Comparison of ENCODE assay signal across 9 mouse cellular contexts in the genomic region with DNA sequence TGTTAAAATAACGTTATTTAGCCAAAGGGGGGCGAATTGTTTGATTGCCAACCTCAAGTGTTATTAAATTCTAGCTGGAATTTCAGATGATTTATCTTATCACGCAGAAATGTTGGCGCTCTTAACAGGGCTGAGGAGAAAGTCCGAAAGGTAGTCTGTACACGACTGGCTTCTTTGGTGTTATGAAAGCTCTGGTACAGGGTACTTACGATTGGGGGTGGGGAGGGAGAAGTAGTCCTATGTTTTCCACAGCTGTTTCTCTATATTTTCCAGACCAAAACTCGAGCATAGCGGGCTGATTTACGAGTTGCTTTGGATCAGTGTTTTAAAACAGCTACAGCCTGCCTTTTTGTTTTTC. TPM values are rescaled to one million over a fixed set of nuclear protein-coding genes. Genes with fewer than 3 reads are reported as not detected.
A peak's percentile ranks its signal among the peaks of the same experiment; 100 is the strongest.
DNase-seq lines count a peak whose midpoint lies in the region; ATAC-seq and TF ChIP-seq lines count a peak whose summit lies in the region.
"Had no signal": no experiment of that assay in that cellular context is flagged by ENCODE, and none has a peak within 500 bp of the region (broad histone marks: within the 10 kb centered on the region; RNA-seq: fewer than 3 reads in every experiment).

No protein-coding gene starts in this region.

- no peak overlapping the region for H3K4me3 ChIP-seq in liver, embryonic 14.5 days (ENCODE audit: insufficient read depth in 1 of 2, low read depth in 2 of 2, low read length in 2 of 2)
- no peak overlapping the region for H3K4me3 ChIP-seq in liver, postnatal 0 days (ENCODE audit: low read depth, low read length)
- H3K4me3 ChIP-seq in forebrain, embryonic 12.5 days (replicated peaks), result 0 out of 2 replicates have a peak overlapping the region, but pooled peaks have one; percentile 77
- peak overlapping the region; percentile 93 for H3K4me3 ChIP-seq in kidney, embryonic 16.5 days (ENCODE audit: low read length)
- H3K4me3 ChIP-seq in neural tube, embryonic 14.5 days (ENCODE audit: low read depth, low read length), result peak overlapping the region; percentile 16; the same call in 1 of the 2 replicates

- no peak for DNase-seq in liver, embryonic 14.5 days (ENCODE audit: low read depth in 3 of 3, low spot score in 3 of 3)
- DNase-seq in liver, postnatal 0 days, result no peak
- DNase-seq in right cerebral cortex, postnatal 4 days, result no peak
- DNase-seq in cerebellum, adult 11 months, result no peak
- no peak for DNase-seq in lung, postnatal 4 days
- DNase-seq: cerebellum, postnatal 36 days had no signal

- TF ChIP-seq EP300 in liver, embryonic 14.5 days (IDR thresholded peaks at IDR 0.05; ENCODE audit: low read depth), result no peak
- TF ChIP-seq EP300 in liver, postnatal 0 days (IDR thresholded peaks at IDR 0.05; ENCODE audit: low read depth), result no peak

- TF ChIP-seq CTCF in liver, embryonic 14.5 days (IDR thresholded peaks at IDR 0.05; ENCODE audit: low read depth), result no peak
- no peak for TF ChIP-seq CTCF in liver, postnatal 0 days (IDR thresholded peaks at IDR 0.05; ENCODE audit: low read depth)

- no peaks in the 10 kb centered on the region for H3K9me3 ChIP-seq in liver, embryonic 14.5 days (ENCODE audit: control insufficient read depth, low read length)
- no peaks in the 10 kb centered on the region for H3K9me3 ChIP-seq in liver, postnatal 0 days (ENCODE audit: low read length)
- H3K9me3 ChIP-seq in forebrain, embryonic 12.5 days, result no peaks in the 10 kb centered on the region
- no peaks in the 10 kb centered on the region for H3K9me3 ChIP-seq in kidney, embryonic 16.5 days (ENCODE audit: low read length)
- no peaks in the 10 kb centered on the region for H3K9me3 ChIP-seq in neural tube, embryonic 14.5 days (ENCODE audit: control insufficient read depth, low read length)

- 47% methylated on average over 10 of the region's 10 CpGs for WGBS in liver, embryonic 14.5 days (ENCODE audit: insufficient replicate concordance)
- WGBS in liver, postnatal 0 days (ENCODE audit: insufficient replicate concordance), result 54% methylated on average over 10 of the region's 10 CpGs
- 22% methylated on average over 10 of the region's 10 CpGs for WGBS in forebrain, embryonic 12.5 days
- 12% methylated on average over 10 of the region's 10 CpGs for WGBS in kidney, embryonic 16.5 days
- 23% methylated on average over 10 of the region's 10 CpGs for WGBS in neural tube, embryonic 14.5 days

- 0 out of 2 replicates have a peak overlapping the region, but pooled peaks have one; percentile 13 for H3K4me2 ChIP-seq in liver, embryonic 14.5 days (ENCODE audit: low read depth)
- no peak overlapping the region; the same call in 1 of the 2 replicates for H3K4me2 ChIP-seq in liver, postnatal 0 days (ENCODE audit: low read depth, low read length)
- H3K4me2 ChIP-seq in forebrain, embryonic 12.5 days, result peak overlapping the region; percentile 94
- peak overlapping the region; percentile 79 for H3K4me2 ChIP-seq in kidney, embryonic 16.5 days (replicated peaks; ENCODE audit: low read depth, low read length)
- peak overlapping the region; percentile 99; the same call in 1 of the 2 replicates for H3K4me2 ChIP-seq in neural tube, embryonic 14.5 days (ENCODE audit: low read depth, low read length)

- no peaks in the 10 kb centered on the region for H3K36me3 ChIP-seq in liver, embryonic 14.5 days (replicated peaks; ENCODE audit: control insufficient read depth, insufficient read depth, low read depth)
- no peaks in the 10 kb centered on the region for H3K36me3 ChIP-seq in liver, postnatal 0 days (replicated peaks; ENCODE audit: insufficient read depth, low read length)
- H3K36me3 ChIP-seq in forebrain, embryonic 12.5 days (replicated peaks), result no peaks in the 10 kb centered on the region
- H3K36me3 ChIP-seq in kidney, embryonic 16.5 days (ENCODE audit: insufficient read depth, low read length), result peaks cover 13% of the 10 kb centered on the region; the same call in 1 of the 2 replicates
- H3K36me3 ChIP-seq in neural tube, embryonic 14.5 days (ENCODE audit: control insufficient read depth, insufficient read depth, low read length), result no peaks in the 10 kb centered on the region

- no peak overlapping the region for H3K9ac ChIP-seq in liver, embryonic 14.5 days (replicated peaks)
- H3K9ac ChIP-seq in liver, postnatal 0 days (replicated peaks), result no peak overlapping the region
- H3K9ac ChIP-seq in forebrain, embryonic 12.5 days, result no peak overlapping the region
- H3K9ac ChIP-seq in kidney, embryonic 16.5 days (replicated peaks; ENCODE audit: low read length), result peak overlapping the region; percentile 98
- peak overlapping the region; percentile 28; the same call in 1 of the 2 replicates for H3K9ac ChIP-seq in neural tube, embryonic 14.5 days (replicated peaks; ENCODE audit: low read depth, low read length)

- H3K27ac ChIP-seq in liver, embryonic 14.5 days, result no peak overlapping the region
- H3K27ac ChIP-seq in liver, postnatal 0 days (ENCODE audit: low read depth), result no peak overlapping the region
- peak overlapping the region; percentile 33 for H3K27ac ChIP-seq in forebrain, embryonic 12.5 days
- H3K27ac ChIP-seq in kidney, embryonic 16.5 days (ENCODE audit: low read length), result peak overlapping the region; percentile 95
- peak overlapping the region; percentile 55; the same call in 1 of the 2 replicates for H3K27ac ChIP-seq in neural tube, embryonic 14.5 days (ENCODE audit: low read depth, low read length)

- ATAC-seq in liver, embryonic 14.5 days (ENCODE audit: insufficient read depth), result no peak
- no peak for ATAC-seq in liver, postnatal 0 days
- ATAC-seq in forebrain, embryonic 12.5 days (ENCODE audit: low FRiP score), result no peak
- ATAC-seq in kidney, embryonic 16.5 days (ENCODE audit: low FRiP score, low TSS enrichment), result no peak
- ATAC-seq in neural tube, embryonic 14.5 days (ENCODE audit: low read depth), result no peak

- no peaks in the 10 kb centered on the region for H3K4me1 ChIP-seq in liver, embryonic 14.5 days (replicated peaks; ENCODE audit: control insufficient read depth in 2 of 2, insufficient read depth in 2 of 2, low read length in 1 of 2)
- peaks cover 9% of the 10 kb centered on the region for H3K4me1 ChIP-seq in liver, postnatal 0 days (ENCODE audit: insufficient read depth)
- peaks cover 27% of the 10 kb centered on the region for H3K4me1 ChIP-seq in forebrain, embryonic 12.5 days
- peaks cover 42% of the 10 kb centered on the region for H3K4me1 ChIP-seq in kidney, embryonic 16.5 days (ENCODE audit: insufficient read depth, low read length)
- peaks cover 24% of the 10 kb centered on the region; the same call in 1 of the 2 replicates for H3K4me1 ChIP-seq in neural tube, embryonic 14.5 days (ENCODE audit: control insufficient read depth, insufficient read depth, low read length)

- peaks cover 20% of the 10 kb centered on the region for H3K27me3 ChIP-seq in liver, embryonic 14.5 days (ENCODE audit: control insufficient read depth, insufficient read depth, low read length)
- H3K27me3 ChIP-seq in liver, postnatal 0 days (ENCODE audit: insufficient read depth, low read length), result peaks cover 4% of the 10 kb centered on the region; the same call in 1 of the 2 replicates
- H3K27me3 ChIP-seq in forebrain, embryonic 12.5 days, result peaks cover 40% of the 10 kb centered on the region
- H3K27me3 ChIP-seq in kidney, embryonic 16.5 days (ENCODE audit: insufficient read depth, low read length), result no peaks in the 10 kb centered on the region
- H3K27me3 ChIP-seq in neural tube, embryonic 14.5 days (ENCODE audit: control insufficient read depth, insufficient read depth, low read length), result no peaks in the 10 kb centered on the region

RNA-seq across cellular contexts. Expression of a gene that starts 3.1 kb away (rescaled TPM):
- polyA plus RNA-seq in liver, embryonic 14.5 days (2012; rRNA removed), result 0.96 and 1.1 TPM in 2 replicates
- polyA plus RNA-seq in liver, embryonic 14.5 days (2014; fragmentation: Nextera tagmentation; extraction: Ambion mirVana), result 0.71 and 1.00 TPM in 2 replicates
- 0.94 and 1.4 TPM in 2 replicates for polyA plus RNA-seq in liver, postnatal 0 days (2015; fragmentation: Nextera tagmentation; extraction: Ambion mirVana)
- polyA plus RNA-seq in forebrain, embryonic 12.5 days (2016; fragmentation: Nextera tagmentation; extraction: Ambion mirVana), result 8.6 and 10.6 TPM in 2 replicates
- 18.1 and 22.7 TPM in 2 replicates for polyA plus RNA-seq in kidney, embryonic 16.5 days (2015; fragmentation: Nextera tagmentation; extraction: Ambion mirVana)
- 1.8 and 4.6 TPM in 2 replicates for polyA plus RNA-seq in neural tube, embryonic 14.5 days (2014; fragmentation: Nextera tagmentation; extraction: Ambion mirVana)

Comparison
In these comparisons a context has a peak if more than half of its experiments do, and no peak if none do; other contexts are left out.
1. H3K27ac ChIP-seq: peak in forebrain, embryonic 12.5 days (single experiment), kidney, embryonic 16.5 days (single experiment) and neural tube, embryonic 14.5 days (single experiment); none in liver, embryonic 14.5 days (single experiment) and liver, postnatal 0 days (single experiment).
2. H3K4me3 ChIP-seq: peak in forebrain, embryonic 12.5 days (single experiment), kidney, embryonic 16.5 days (single experiment) and neural tube, embryonic 14.5 days (single experiment); none in liver, embryonic 14.5 days (0 of 2) and liver, postnatal 0 days (single experiment).
3. H3K9ac ChIP-seq: peak in kidney, embryonic 16.5 days (single experiment) and neural tube, embryonic 14.5 days (single experiment); none in liver, embryonic 14.5 days (single experiment), liver, postnatal 0 days (single experiment) and forebrain, embryonic 12.5 days (single experiment).